Mouse (Mus musculus) heart, embryonic 15.5 days (tissue): Measurements from ENCODE around the gene Gm10681. TPM values are rescaled to one million over a fixed set of nuclear protein-coding genes. Genes with fewer than 3 reads are reported as not detected.
"Not testable (repeated sequence)": the region's sequence is repeated elsewhere in the genome, so short reads cannot be mapped to it uniquely, and the experiment has no call there.

Experiments used
- ATAC-seq: fragments of 200-750 bp; cut with Nextera tagmentation; replicated peaks from 2 replicates; pipeline ENCODE4 v1.8.0; 2017; ENCODE audit warnings: low read depth, moderate TSS enrichment; ENCODE audit not compliant: insufficient number of reproducible peaks, insufficient read depth, low FRiP score
- H3K27ac ChIP-seq: fragments of 300-500 bp; sonication (generic); 2 replicates; pipeline ENCODE4 v1.5.1; 2015; ENCODE audit warnings: mild to moderate bottlenecking, inconsistent platforms
- H3K27me3 ChIP-seq: fragments of 300-500 bp; sonication (generic); 2 replicates; pipeline ENCODE4 v1.6.1; 2015; ENCODE audit warnings: inconsistent platforms
- H3K36me3 ChIP-seq: fragments of 300-500 bp; sonication (generic); 2 replicates; pipeline ENCODE4 v1.6.1; 2015; ENCODE audit warnings: mild to moderate bottlenecking, inconsistent platforms
- H3K4me1 ChIP-seq: fragments of 300-500 bp; sonication (generic); replicated peaks from 2 replicates; pipeline ENCODE4 v1.6.1; 2015; ENCODE audit warnings: inconsistent platforms
- H3K4me2 ChIP-seq: fragments of 300-500 bp; sonication (generic); 2 replicates; pipeline ENCODE4 v1.6.1; 2015; ENCODE audit warnings: inconsistent platforms, mild to moderate bottlenecking, moderate library complexity
- H3K4me3 ChIP-seq: fragments of 300-500 bp; sonication (generic); 2 replicates; pipeline ENCODE4 v1.5.1; 2015; ENCODE audit warnings: mild to moderate bottlenecking, inconsistent platforms
- H3K9ac ChIP-seq: fragments of 300-500 bp; sonication (generic); 2 replicates; pipeline ENCODE4 v1.6.1; 2015; ENCODE audit warnings: mild to moderate bottlenecking, inconsistent platforms
- H3K9me3 ChIP-seq: fragments of 300-500 bp; sonication (generic); replicated peaks from 2 replicates; pipeline ENCODE4 v1.6.1; 2016; ENCODE audit warnings: inconsistent platforms
- WGBS: fragments of 180-500 bp; shearing (Covaris S2); methylation state at CpG from one replicate; pipeline ENCODE4 v1.1.7; 2015; ENCODE audit warnings: mixed read lengths; 5-methylcytosine and 5-hydroxymethylcytosine counted together
- polyA plus RNA-seq: library from polyadenylated mRNA; unstranded; fragments of >200 nt; fragmentation: Nextera tagmentation; extraction: Ambion mirVana; gene quantifications from 2 replicates; pipeline ENCODE4 v1.2.1, GENCODE M21; 2015

Gm10681 gene
- polyA plus RNA-seq, 1 experiment from 2014 or later = not detected

DNA sequence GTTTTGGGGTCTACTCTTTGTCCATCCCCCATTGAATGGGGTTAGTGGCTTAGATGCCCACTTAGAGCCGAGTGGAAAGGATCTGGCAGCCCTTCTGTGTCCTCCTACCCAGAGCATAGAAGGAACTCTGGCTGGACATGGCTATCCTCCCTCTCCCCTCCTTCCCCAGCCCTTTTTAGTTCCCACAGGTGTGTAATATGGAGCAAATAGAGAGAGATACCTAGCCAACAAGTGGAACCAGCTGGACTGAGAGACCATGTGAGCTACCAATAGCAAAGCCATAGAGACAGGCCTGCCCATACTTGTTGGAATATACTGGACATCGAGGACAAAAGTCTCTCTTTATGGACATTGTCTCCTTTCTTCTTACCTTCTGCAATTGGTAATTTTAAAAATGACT is 20.9 kb downstream of the Gm10681 start:
- WGBS = 72% methylated on average over 2 of the region's 2 CpGs
- not testable (repeated sequence) for H3K27ac ChIP-seq, H3K4me2 ChIP-seq, H3K27me3 ChIP-seq, ATAC-seq, H3K9me3 ChIP-seq, H3K4me1 ChIP-seq, H3K9ac ChIP-seq, H3K4me3 ChIP-seq, H3K36me3 ChIP-seq

GRCm38 (mm10) chr3:98564894-98565293 is 23.7 kb downstream of the Gm10681 start:
- no CpG with 5 or more reads among the region's 3 CpGs for WGBS

DNA sequence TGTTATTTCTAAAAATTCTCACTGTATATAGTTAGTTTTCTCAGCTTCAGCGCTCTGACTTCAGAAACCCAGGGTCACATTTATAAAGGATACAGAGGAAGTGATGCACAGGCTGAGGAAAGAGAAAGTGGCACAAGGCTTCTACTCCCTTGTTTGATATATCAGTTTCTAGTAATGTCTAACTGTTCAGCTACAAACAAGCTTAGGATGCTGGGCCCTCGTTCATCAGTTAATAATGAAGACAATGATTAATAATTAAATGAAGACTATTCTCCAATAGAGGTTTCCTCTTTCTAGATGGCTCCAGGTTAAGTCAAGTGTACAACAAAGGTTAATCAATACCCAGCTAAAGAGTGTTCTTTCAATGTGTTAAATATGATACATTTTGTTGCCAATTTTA is 24.8 kb downstream of the Gm10681 start:
- H3K4me2 ChIP-seq, ATAC-seq, H3K9ac ChIP-seq, H3K4me1 ChIP-seq, H3K36me3 ChIP-seq, H3K27me3 ChIP-seq, H3K27ac ChIP-seq, H3K4me3 ChIP-seq, H3K9me3 ChIP-seq: not testable (repeated sequence)
- no CpG with 5 or more reads among the region's 2 CpGs for WGBS

More at GRCm38 (mm10) chr3:98564894-98565293, 23.7 kb downstream of the Gm10681 start:
- not testable (repeated sequence) for H3K9ac ChIP-seq, ATAC-seq, H3K36me3 ChIP-seq, H3K27me3 ChIP-seq, H3K4me2 ChIP-seq, H3K9me3 ChIP-seq, H3K27ac ChIP-seq, H3K4me1 ChIP-seq, H3K4me3 ChIP-seq

DNA sequence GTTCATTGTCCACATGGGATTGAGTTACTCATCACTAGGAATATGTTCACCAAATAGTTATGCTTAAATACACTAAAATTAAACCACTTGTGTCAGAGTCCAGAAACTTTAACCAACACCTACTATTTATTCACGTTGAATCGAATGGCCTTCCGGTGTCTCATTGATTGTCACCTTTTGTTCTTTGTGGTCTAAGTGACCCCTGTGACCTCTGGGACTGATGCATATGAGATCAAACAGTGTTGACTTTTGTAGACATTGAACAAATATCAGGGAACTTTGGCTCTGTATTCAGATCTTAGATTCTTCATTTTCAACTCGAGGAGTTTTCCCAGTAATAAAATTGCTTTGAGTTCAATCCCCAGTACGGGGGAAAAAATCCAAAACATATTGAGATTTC is 27.9 kb downstream of the Gm10681 start:
- H3K4me1 ChIP-seq, H3K4me2 ChIP-seq, H3K4me3 ChIP-seq, ATAC-seq, H3K27me3 ChIP-seq, H3K36me3 ChIP-seq, H3K27ac ChIP-seq, H3K9ac ChIP-seq, H3K9me3 ChIP-seq: not testable (repeated sequence)
- no CpG with 5 or more reads among the region's 5 CpGs for WGBS

- ATAC-seq, H3K9me3 ChIP-seq: not testable (repeated sequence)
- WGBS = no CpG with 5 or more reads among the region's 1 CpGs
Measured at GRCm38 (mm10) chr3:98550832-98551231, 37.8 kb downstream of the Gm10681 start.

GRCm38 (mm10) chr3:98550215-98550614 is 38.4 kb downstream of the Gm10681 start:
- not testable (repeated sequence) for H3K27me3 ChIP-seq, H3K27ac ChIP-seq, H3K9me3 ChIP-seq, H3K4me2 ChIP-seq, H3K4me1 ChIP-seq, H3K36me3 ChIP-seq, H3K9ac ChIP-seq, ATAC-seq, H3K4me3 ChIP-seq
- WGBS = no CpG with 5 or more reads among the region's 2 CpGs

More at GRCm38 (mm10) chr3:98550832-98551231, 37.8 kb downstream of the Gm10681 start:
- not testable (repeated sequence) for H3K27ac ChIP-seq, H3K27me3 ChIP-seq, H3K36me3 ChIP-seq, H3K4me2 ChIP-seq, H3K4me3 ChIP-seq, H3K9ac ChIP-seq, H3K4me1 ChIP-seq

GRCm38 (mm10) chr3:98548495-98548894 is 40.1 kb downstream of the Gm10681 start:
- not testable (repeated sequence) for H3K4me2 ChIP-seq, H3K27ac ChIP-seq, H3K4me1 ChIP-seq, H3K36me3 ChIP-seq, H3K27me3 ChIP-seq, H3K9me3 ChIP-seq, H3K4me3 ChIP-seq, H3K9ac ChIP-seq, ATAC-seq
- WGBS = no CpG with 5 or more reads among the region's 1 CpGs

- not testable (repeated sequence) for H3K4me2 ChIP-seq, H3K9ac ChIP-seq, H3K27ac ChIP-seq, H3K36me3 ChIP-seq, H3K9me3 ChIP-seq, H3K27me3 ChIP-seq, ATAC-seq, H3K4me3 ChIP-seq, H3K4me1 ChIP-seq
Measured at GRCm38 (mm10) chr3:98547641-98548040, 41.0 kb downstream of the Gm10681 start.

GRCm38 (mm10) chr3:98524978-98525377 is 63.6 kb downstream of the Gm10681 start:
- ATAC-seq, H3K27ac ChIP-seq, H3K4me2 ChIP-seq, H3K9me3 ChIP-seq, H3K4me3 ChIP-seq, H3K27me3 ChIP-seq, H3K4me1 ChIP-seq, H3K36me3 ChIP-seq, H3K9ac ChIP-seq: not testable (repeated sequence)

DNA sequence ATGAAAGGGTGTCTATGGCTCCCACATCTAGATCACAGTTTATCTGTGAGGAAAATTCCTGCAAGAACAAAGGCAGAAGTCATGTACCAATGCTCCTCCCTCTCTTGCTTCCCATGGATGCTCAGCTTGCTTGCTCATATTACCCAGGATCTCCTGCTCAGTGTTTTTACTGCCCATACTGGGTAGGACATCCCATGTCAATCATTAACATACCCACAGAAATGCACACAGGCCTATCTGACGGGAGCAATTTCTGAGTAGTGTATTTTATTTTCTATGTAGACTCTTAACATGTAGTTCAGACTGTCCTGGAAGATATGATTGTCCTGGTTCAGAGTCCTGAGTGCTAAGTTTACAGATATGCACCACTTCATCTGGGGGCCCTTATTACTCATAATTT is 64.1 kb downstream of the Gm10681 start:
- no CpG with 5 or more reads among the region's 1 CpGs for WGBS
- not testable (repeated sequence) for H3K9me3 ChIP-seq, H3K9ac ChIP-seq

GRCm38 (mm10) chr3:98522779-98523178 is 65.8 kb downstream of the Gm10681 start:
- H3K27ac ChIP-seq, H3K4me1 ChIP-seq, H3K4me3 ChIP-seq, H3K9me3 ChIP-seq, H3K36me3 ChIP-seq, H3K27me3 ChIP-seq, H3K9ac ChIP-seq, ATAC-seq, H3K4me2 ChIP-seq: not testable (repeated sequence)
- 14% methylated on average over 1 of the region's 2 CpGs for WGBS

More for the DNA sequence above, 64.1 kb downstream of the Gm10681 start:
- not testable (repeated sequence) for H3K4me2 ChIP-seq, H3K27me3 ChIP-seq, H3K36me3 ChIP-seq, ATAC-seq, H3K4me3 ChIP-seq, H3K27ac ChIP-seq, H3K4me1 ChIP-seq

DNA sequence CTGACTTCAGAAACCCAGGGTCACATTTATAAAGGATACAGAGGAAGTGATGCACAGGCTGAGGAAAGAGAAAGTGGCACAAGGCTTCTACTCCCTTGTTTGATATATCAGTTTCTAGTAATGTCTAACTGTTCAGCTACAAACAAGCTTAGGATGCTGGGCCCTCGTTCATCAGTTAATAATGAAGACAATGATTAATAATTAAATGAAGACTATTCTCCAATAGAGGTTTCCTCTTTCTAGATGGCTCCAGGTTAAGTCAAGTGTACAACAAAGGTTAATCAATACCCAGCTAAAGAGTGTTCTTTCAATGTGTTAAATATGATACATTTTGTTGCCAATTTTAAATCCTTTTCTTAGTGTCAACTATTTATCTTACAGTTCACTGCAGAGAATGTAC is 78.2 kb downstream of the Gm10681 start, which contains the start of gene Hsd3b4:
Gene Hsd3b4 (minus strand): TSS at position 101 of the 400 bp plus-strand sequence.
- not testable (repeated sequence) for H3K27ac ChIP-seq, H3K4me3 ChIP-seq, H3K27me3 ChIP-seq, H3K4me1 ChIP-seq, ATAC-seq, H3K4me2 ChIP-seq, H3K9me3 ChIP-seq, H3K36me3 ChIP-seq, H3K9ac ChIP-seq
- WGBS = no CpG with 5 or more reads among the region's 1 CpGs
